Mouse (Mus musculus) liver, embryonic 13.5 days (tissue): Measurements from ENCODE around the gene Wwox. TPM values are rescaled to one million over a fixed set of nuclear protein-coding genes. Genes with fewer than 3 reads are reported as not detected.

Experiments used
- ATAC-seq: fragments of 200-750 bp; cut with Nextera tagmentation; 2 replicates; pipeline ENCODE4 v1.8.0; 2017; ENCODE audit warnings: low read depth, mild to moderate bottlenecking, moderate number of reproducible peaks, moderate library complexity
- DNase-seq: peaks from one replicate; pipeline ENCODE4 v3.0.0; 2022
- H3K27ac ChIP-seq: fragments of 300-500 bp; sonication (generic); 2 replicates; pipeline ENCODE4 v1.5.1; 2015; ENCODE audit warnings: moderate library complexity, mild to moderate bottlenecking, inconsistent platforms
- H3K27me3 ChIP-seq: fragments of 300-500 bp; sonication (generic); 2 replicates; pipeline ENCODE4 v1.6.1; 2015; ENCODE audit warnings: mild to moderate bottlenecking, inconsistent platforms
- H3K36me3 ChIP-seq: fragments of 300-500 bp; sonication (generic); 2 replicates; pipeline ENCODE4 v1.6.1; 2015; ENCODE audit warnings: mild to moderate bottlenecking, inconsistent platforms
- H3K4me1 ChIP-seq: fragments of 300-500 bp; sonication (generic); replicated peaks from 2 replicates; pipeline ENCODE4 v1.6.1; 2015; ENCODE audit warnings: inconsistent platforms
- H3K4me2 ChIP-seq: fragments of 300-500 bp; sonication (generic); 2 replicates; pipeline ENCODE4 v1.6.1; 2015; ENCODE audit warnings: inconsistent platforms, mild to moderate bottlenecking, moderate library complexity
- H3K4me3 ChIP-seq: fragments of 300-500 bp; sonication (generic); replicated peaks from 2 replicates; pipeline ENCODE4 v1.5.1; 2015; ENCODE audit warnings: mild to moderate bottlenecking, inconsistent platforms
- H3K9ac ChIP-seq: fragments of 300-500 bp; sonication (generic); 2 replicates; pipeline ENCODE4 v1.6.1; 2015; ENCODE audit warnings: mild to moderate bottlenecking, inconsistent platforms
- H3K9me3 ChIP-seq: fragments of 300-500 bp; sonication (generic); replicated peaks from 2 replicates; pipeline ENCODE4 v1.6.1; 2016; ENCODE audit warnings: inconsistent platforms
- WGBS: fragments of 180-500 bp; shearing (Covaris S2); methylation state at CpG from one replicate; pipeline ENCODE4 v1.1.7; 2015; ENCODE audit not compliant: insufficient replicate concordance; 5-methylcytosine and 5-hydroxymethylcytosine counted together
- polyA plus RNA-seq: library from polyadenylated mRNA; unstranded; fragments of >200 nt; fragmentation: Nextera tagmentation; extraction: Ambion mirVana; gene quantifications from 2 replicates; pipeline ENCODE4 v1.2.1, GENCODE M21; 2015

Gene Wwox
- polyA plus RNA-seq, 1 experiment from 2014 or later: 4.0 TPM

DNA sequence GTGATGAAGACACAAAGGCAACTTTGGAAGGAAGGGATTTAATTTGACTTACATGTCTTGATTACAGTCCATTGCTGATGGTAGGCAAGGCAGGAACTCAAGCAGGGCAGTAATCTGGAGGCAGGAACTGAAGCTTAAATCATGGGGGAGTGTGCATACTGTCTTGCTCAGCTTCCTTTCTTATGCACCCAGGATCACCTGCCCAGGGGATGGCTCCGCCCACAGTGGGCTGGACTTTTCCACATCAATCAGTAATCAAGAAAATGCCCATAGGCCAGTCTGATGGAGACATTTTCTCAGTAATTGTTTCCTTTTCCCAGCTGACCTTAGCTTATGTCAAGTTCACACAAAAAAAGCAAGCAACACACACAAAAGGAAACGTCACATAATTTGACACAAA, 237.5 kb downstream of the Wwox start:
- no peaks in the 10 kb centered on the region for H3K36me3 ChIP-seq
- no peaks in the 10 kb centered on the region for H3K4me1 ChIP-seq
- DNase-seq (no peak), ATAC-seq (no peak)
- H3K27me3 ChIP-seq: no peaks in the 10 kb centered on the region
- no peak overlapping the region for H3K27ac ChIP-seq
- WGBS: 64% methylated on average over 2 of the region's 2 CpGs
- H3K4me3 ChIP-seq: no peak overlapping the region
- no peaks in the 10 kb centered on the region for H3K9me3 ChIP-seq
- no peak overlapping the region for H3K4me2 ChIP-seq
- no peak overlapping the region for H3K9ac ChIP-seq

DNA sequence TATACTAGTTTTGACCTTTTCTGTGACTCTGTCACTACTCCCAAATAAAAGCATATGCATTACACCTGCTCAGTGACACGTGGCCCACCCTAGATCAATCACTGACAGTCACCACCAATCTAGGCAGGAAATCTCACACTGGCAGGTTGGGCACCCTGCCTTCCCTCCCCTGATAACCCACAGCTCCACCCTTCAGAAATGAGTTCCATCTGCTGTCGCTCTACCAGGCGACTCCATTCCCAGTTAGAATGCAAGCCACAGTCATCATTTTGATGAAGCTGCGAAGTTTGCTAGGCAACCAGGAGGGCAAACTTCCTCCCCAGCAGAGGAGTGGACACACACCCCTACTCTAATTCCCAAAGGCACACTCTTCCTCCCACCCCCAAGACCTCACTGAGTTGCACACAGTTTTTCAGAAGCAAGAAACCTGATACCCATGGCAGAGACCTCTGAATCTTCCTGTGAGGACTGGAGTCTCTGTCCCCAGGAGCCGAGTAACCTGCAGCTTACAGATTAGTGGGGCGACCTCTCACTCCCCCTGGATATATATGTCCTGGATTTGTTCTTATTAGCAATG, 238.2 kb downstream of the Wwox start:
- ATAC-seq (no peak), DNase-seq (no peak)
- Histone ChIP-seq H3K4me2 (no peak overlapping the region), H3K4me3 (no peak overlapping the region), H3K36me3 (no peaks in the 10 kb centered on the region), H3K4me1 (no peaks in the 10 kb centered on the region), H3K27me3 (no peaks in the 10 kb centered on the region), H3K9ac (no peak overlapping the region), H3K27ac (no peak overlapping the region), H3K9me3 (no peaks in the 10 kb centered on the region)
- 50% methylated on average over 6 of the region's 6 CpGs for WGBS

DNA sequence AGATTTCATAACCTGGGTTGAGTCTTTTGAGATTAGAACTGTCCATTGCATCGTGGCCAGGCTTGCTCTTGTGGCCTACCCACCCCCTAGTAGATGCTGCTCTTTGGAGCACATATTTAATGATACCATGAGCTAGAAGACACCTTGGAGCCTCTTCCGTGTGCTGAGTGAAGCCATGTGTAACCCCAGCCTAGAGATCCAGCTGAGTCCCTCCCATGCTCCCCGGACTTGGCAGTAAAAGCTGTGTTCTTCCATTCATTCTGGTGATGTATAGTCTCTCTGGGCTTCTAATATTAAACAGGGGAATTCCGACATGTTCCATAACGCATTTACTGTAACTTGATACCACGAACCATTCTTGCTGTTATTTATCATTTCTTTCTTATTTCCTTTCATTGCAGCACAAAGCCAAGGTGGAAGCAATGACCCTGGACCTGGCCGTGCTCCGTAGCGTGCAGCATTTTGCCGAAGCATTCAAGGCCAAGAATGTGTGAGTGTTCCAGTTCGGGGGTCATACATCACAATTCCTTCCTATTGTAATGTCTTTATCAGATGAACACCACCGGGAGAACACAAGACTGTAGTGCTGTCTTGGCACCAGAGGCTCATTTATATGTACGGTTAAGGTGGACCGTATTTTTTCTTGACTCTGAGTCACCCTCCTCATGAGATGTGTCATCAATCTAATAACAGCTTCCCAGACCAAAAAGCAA, 240.1 kb downstream of the Wwox start:
- Histone ChIP-seq H3K27me3 (no peaks in the 10 kb centered on the region), H3K9me3 (no peaks in the 10 kb centered on the region), H3K36me3 (no peaks in the 10 kb centered on the region), H3K4me1 (no peaks in the 10 kb centered on the region), H3K4me2 (no peak overlapping the region), H3K9ac (no peak overlapping the region), H3K27ac (no peak overlapping the region), H3K4me3 (no peak overlapping the region)
- ATAC-seq (no peak), DNase-seq (no peak)
- 75% methylated on average over 14 of the region's 14 CpGs for WGBS

- no peak overlapping the region for H3K4me3 ChIP-seq
- no peak overlapping the region for H3K27ac ChIP-seq
- H3K9me3 ChIP-seq: no peaks in the 10 kb centered on the region
- 65% methylated on average over 10 of the region's 10 CpGs for WGBS
- no peaks in the 10 kb centered on the region for H3K36me3 ChIP-seq
- H3K27me3 ChIP-seq: no peaks in the 10 kb centered on the region
- H3K9ac ChIP-seq: no peak overlapping the region
- H3K4me1 ChIP-seq: no peaks in the 10 kb centered on the region
- H3K4me2 ChIP-seq: no peak overlapping the region
- ATAC-seq (no peak), DNase-seq (no peak)
Measured at GRCm38 (mm10) chr8:114681136-114681535, 241.7 kb downstream of the Wwox start.

GRCm38 (mm10) chr8:114682166-114682565, 242.7 kb downstream of the Wwox start:
- ATAC-seq: no peak
- H3K9me3 ChIP-seq: no peaks in the 10 kb centered on the region
- no peaks in the 10 kb centered on the region for H3K36me3 ChIP-seq
- no peak overlapping the region for H3K4me3 ChIP-seq
- no peak overlapping the region for H3K4me2 ChIP-seq
- no peak overlapping the region for H3K27ac ChIP-seq
- no peaks in the 10 kb centered on the region for H3K27me3 ChIP-seq
- 73% methylated on average over 10 of the region's 10 CpGs for WGBS
- no peak overlapping the region for H3K9ac ChIP-seq
- no peak for DNase-seq
- no peaks in the 10 kb centered on the region for H3K4me1 ChIP-seq

DNA sequence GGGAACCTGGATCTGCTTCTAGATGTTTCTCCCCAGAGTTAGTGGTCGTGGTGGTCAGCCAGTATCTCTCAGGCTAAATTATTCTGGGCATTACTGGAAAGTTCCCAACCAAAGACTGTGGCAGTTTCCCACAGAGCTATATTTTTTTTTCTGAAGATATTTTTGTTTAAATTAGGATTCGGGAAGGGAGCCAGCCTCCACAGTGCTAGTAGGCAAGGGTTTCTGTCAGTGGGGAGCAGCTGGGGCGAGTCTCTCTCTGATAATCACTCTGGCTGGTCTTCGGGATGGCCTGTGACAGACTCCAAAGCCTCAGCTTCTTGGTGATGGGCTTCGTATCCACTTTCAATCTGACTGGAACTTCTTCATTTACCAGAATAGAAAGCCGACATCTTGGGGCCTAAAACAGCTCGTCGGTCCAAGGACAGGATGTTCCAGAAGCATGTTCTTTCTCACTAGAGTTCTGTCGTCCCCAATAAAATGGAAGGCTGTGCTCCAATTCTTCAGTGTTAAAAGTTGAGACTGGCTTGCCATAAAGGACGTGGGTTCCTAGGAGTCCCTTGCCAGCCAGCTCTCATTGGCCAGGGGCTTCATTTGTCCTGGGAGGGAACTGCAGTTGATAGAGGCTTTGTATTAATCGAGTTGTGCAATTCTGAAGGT, 244.7 kb downstream of the Wwox start:
- Histone ChIP-seq H3K4me3 (no peak overlapping the region), H3K27ac (no peak overlapping the region), H3K9ac (no peak overlapping the region), H3K36me3 (no peaks in the 10 kb centered on the region), H3K27me3 (no peaks in the 10 kb centered on the region), H3K9me3 (no peaks in the 10 kb centered on the region), H3K4me1 (no peaks in the 10 kb centered on the region), H3K4me2 (no peak overlapping the region)
- 64% methylated on average over 11 of the region's 11 CpGs for WGBS
- no peak for DNase-seq
- ATAC-seq: no peak

- no peak for ATAC-seq
Measured at GRCm38 (mm10) chr8:114686462-114686861, 247.0 kb downstream of the Wwox start.

GRCm38 (mm10) chr8:114688732-114689131, 249.3 kb downstream of the Wwox start:
- Histone ChIP-seq H3K27me3 (no peaks in the 10 kb centered on the region), H3K36me3 (no peaks in the 10 kb centered on the region), H3K4me2 (no peak overlapping the region), H3K4me3 (no peak overlapping the region), H3K4me1 (no peaks in the 10 kb centered on the region), H3K9me3 (no peaks in the 10 kb centered on the region), H3K27ac (no peak overlapping the region), H3K9ac (no peak overlapping the region)
- DNase-seq (no peak), ATAC-seq (no peak)
- WGBS: 79% methylated on average over 11 of the region's 11 CpGs

More at GRCm38 (mm10) chr8:114686462-114686861, 247.0 kb downstream of the Wwox start:
- no peaks in the 10 kb centered on the region for H3K9me3 ChIP-seq
- H3K27ac ChIP-seq: no peak overlapping the region
- H3K27me3 ChIP-seq: no peaks in the 10 kb centered on the region
- H3K4me3 ChIP-seq: no peak overlapping the region
- WGBS: 75% methylated on average over 4 of the region's 4 CpGs
- no peaks in the 10 kb centered on the region for H3K4me1 ChIP-seq
- H3K4me2 ChIP-seq: no peak overlapping the region
- no peaks in the 10 kb centered on the region for H3K36me3 ChIP-seq
- H3K9ac ChIP-seq: no peak overlapping the region
- no peak for DNase-seq

- no peaks in the 10 kb centered on the region for H3K9me3 ChIP-seq
- no peak overlapping the region for H3K9ac ChIP-seq
- no peak overlapping the region for H3K4me2 ChIP-seq
- H3K4me1 ChIP-seq: no peaks in the 10 kb centered on the region
- WGBS: 66% methylated on average over 4 of the region's 4 CpGs
- no peak overlapping the region for H3K4me3 ChIP-seq
- ATAC-seq (no peak), DNase-seq (no peak)
- H3K27me3 ChIP-seq: no peaks in the 10 kb centered on the region
- no peak overlapping the region for H3K27ac ChIP-seq
- H3K36me3 ChIP-seq: no peaks in the 10 kb centered on the region
Measured at GRCm38 (mm10) chr8:114694566-114695198, 255.2 kb downstream of the Wwox start.

GRCm38 (mm10) chr8:114703517-114703916, 264.1 kb downstream of the Wwox start:
- Histone ChIP-seq H3K4me1 (no peaks in the 10 kb centered on the region), H3K9ac (no peak overlapping the region), H3K36me3 (no peaks in the 10 kb centered on the region), H3K4me3 (no peak overlapping the region), H3K27ac (no peak overlapping the region), H3K4me2 (no peak overlapping the region), H3K9me3 (no peaks in the 10 kb centered on the region), H3K27me3 (no peaks in the 10 kb centered on the region)
- ATAC-seq: no peak
- DNase-seq: no peak
- 67% methylated on average over 5 of the region's 5 CpGs for WGBS

- Histone ChIP-seq H3K27ac (no peak overlapping the region), H3K9ac (no peak overlapping the region), H3K4me3 (no peak overlapping the region), H3K4me1 (no peaks in the 10 kb centered on the region), H3K4me2 (no peak overlapping the region), H3K36me3 (no peaks in the 10 kb centered on the region), H3K9me3 (no peaks in the 10 kb centered on the region), H3K27me3 (no peaks in the 10 kb centered on the region)
- DNase-seq: no peak
- 63% methylated on average over 15 of the region's 15 CpGs for WGBS
- ATAC-seq: no peak
Measured at GRCm38 (mm10) chr8:114707538-114708138, 268.2 kb downstream of the Wwox start.
